ENCODE assay signal across 8 mouse cellular contexts in the genomic region with DNA sequence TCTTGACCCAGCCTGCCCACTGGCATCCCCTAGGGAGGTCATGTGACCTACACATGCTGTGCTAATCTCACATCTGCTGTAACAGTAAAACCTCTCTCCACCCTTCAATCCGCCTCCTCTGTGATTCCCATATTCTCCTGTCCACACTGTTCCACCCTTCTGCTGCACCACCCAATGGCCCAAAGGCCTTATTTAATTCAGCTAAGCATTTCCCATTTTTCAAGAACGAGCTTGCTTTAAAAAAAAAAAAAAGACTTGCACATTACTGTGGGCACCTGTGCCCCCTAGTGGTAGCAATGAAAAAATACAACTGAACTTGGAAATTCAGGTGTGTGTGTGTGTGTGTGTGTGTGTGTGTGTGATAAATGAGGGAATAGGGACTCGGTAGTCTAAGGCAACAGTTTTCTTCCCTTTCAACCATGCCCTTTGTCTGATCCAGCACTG. TPM values are rescaled to one million over a fixed set of nuclear protein-coding genes. Genes with fewer than 3 reads are reported as not detected.
DNase-seq lines count a peak whose midpoint lies in the region; TF ChIP-seq lines count a peak whose summit lies in the region.
"Had no signal": no experiment of that assay in that cellular context is flagged by ENCODE, and none has a peak within 500 bp of the region (broad histone marks: within the 10 kb centered on the region; RNA-seq: fewer than 3 reads in every experiment).

No protein-coding gene starts in this region.

- no peaks in the 10 kb centered on the region for H3K36me3 ChIP-seq in thymus, adult 2 months (ENCODE audit: control insufficient read depth, insufficient read depth, low read length)

- H3K27ac ChIP-seq in thymus, adult 2 months (ENCODE audit: control insufficient read depth, insufficient read depth, low read length): no peak overlapping the region

- TF ChIP-seq CTCF in thymus, adult 2 months (IDR thresholded peaks at IDR 0.05; ENCODE audit: borderline replicate concordance, control insufficient read depth, extremely low read depth, insufficient read depth, low read length, poor library complexity): no peak

- no peaks in the 10 kb centered on the region for H3K27me3 ChIP-seq in thymus, adult 2 months (ENCODE audit: control insufficient read depth, insufficient read depth, low read length)
- H3K27me3 ChIP-seq: megakaryocyte, embryonic 14.5 days had no signal

- DNase-seq in thymus, adult 2 months: peak; percentile 2
- no peak for DNase-seq in thymus, postnatal 36 days
- peak; percentile 24 for DNase-seq in c-Kit-positive CD71-positive TER-119-positive erythroid progenitor cells, embryonic 14.5 days (ENCODE audit: low spot score)
- peak; percentile 3 to 41 for DNase-seq in heart, postnatal 14 days
- DNase-seq in kidney, postnatal 4 days: peak; percentile 44 to 51
- peak; percentile 69 for DNase-seq in retina, postnatal 1 day
- DNase-seq in spleen, postnatal 10 days (ENCODE audit: low spot score in 2 of 2): no peak

- TF ChIP-seq POLR2A in thymus, adult 2 months (IDR thresholded peaks at IDR 0.05; ENCODE audit: control insufficient read depth, extremely low read depth, insufficient read depth, low read length, poor library complexity): no peak

- H3K4me3 ChIP-seq in thymus, adult 2 months (ENCODE audit: control insufficient read depth, insufficient read depth, low read length): no peak overlapping the region
- H3K4me3 ChIP-seq: megakaryocyte, embryonic 14.5 days had no signal

- 25% methylated on average over 3 of the region's 3 CpGs for WGBS in thymus, adult 2 months

- intact Hi-C loops in heart, postnatal 14 days (cut with DNase I): loop anchor here (1.0 to 10.0 kb wide), 3 partner anchors 195 to 515 kb away; a partner anchor contains a TSS

- no peaks in the 10 kb centered on the region for H3K4me1 ChIP-seq in thymus, adult 2 months (replicated peaks; ENCODE audit: control insufficient read depth, insufficient read depth, low read length)

RNA-seq across cellular contexts. Expression of a gene that starts 5.8 kb away (rescaled TPM):
- polyA plus RNA-seq in thymus, adult 2 months (2012; rRNA removed): not detected in 2 replicates
- total RNA-seq in heart, postnatal 14 days (2021): not detected

Comparison
In these comparisons a context has a peak if more than half of its experiments do, and no peak if none do; other contexts are left out.
1. DNase-seq: peak in thymus, adult 2 months (single experiment), c-Kit-positive CD71-positive TER-119-positive erythroid progenitor cells, embryonic 14.5 days (single experiment), heart, postnatal 14 days (2 of 2), kidney, postnatal 4 days (2 of 2) and retina, postnatal 1 day (single experiment); none in thymus, postnatal 36 days (0 of 2) and spleen, postnatal 10 days (0 of 2).